Mouse (Mus musculus): ENCODE results near the gene Kiss1. TPM values are rescaled to one million over a fixed set of nuclear protein-coding genes. Genes with fewer than 3 reads are reported as not detected.
A peak's percentile ranks its signal among the peaks of the same experiment; 100 is the strongest.

Kiss1 gene
- polyA plus RNA-seq, 1 experiment from 2014 or later = not detected

DNA sequence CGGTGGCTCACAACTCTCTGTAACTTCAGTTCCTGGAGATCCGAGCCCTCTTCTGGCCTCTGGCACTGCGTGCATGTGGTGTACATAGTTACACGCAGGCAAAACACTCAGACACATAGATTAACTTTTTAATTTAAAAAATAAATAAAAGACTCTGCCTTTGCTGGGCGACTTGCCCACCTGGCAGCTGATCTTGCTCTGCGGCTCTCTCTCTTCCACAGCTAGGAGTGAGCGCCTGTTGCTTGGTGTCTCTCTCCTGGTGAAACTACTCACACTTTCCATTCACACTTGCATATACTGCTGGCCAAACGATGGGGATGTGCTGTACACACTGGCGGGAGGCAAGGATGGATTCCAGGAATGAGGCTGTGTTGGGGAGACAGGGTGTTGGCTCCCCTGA, 24.9 kb downstream of the Kiss1 start:
- no peak overlapping the region for H3K27ac ChIP-seq (ENCODE audit: low read depth, low read length)
- 86% methylated on average over 9 of the region's 9 CpGs for WGBS
- H3K4me3 ChIP-seq (ENCODE audit: low read depth, low read length) = no peak overlapping the region
- H3K36me3 ChIP-seq (ENCODE audit: control insufficient read depth, insufficient read depth, low read length) = no peaks in the 10 kb centered on the region
- no peaks in the 10 kb centered on the region for H3K4me1 ChIP-seq (ENCODE audit: control insufficient read depth, insufficient read depth, low read length)
- H3K27me3 ChIP-seq (replicated peaks; ENCODE audit: control insufficient read depth, insufficient read depth, low read length) = no peaks in the 10 kb centered on the region
- no peaks in the 10 kb centered on the region for H3K9me3 ChIP-seq (replicated peaks; ENCODE audit: control insufficient read depth, low read length)
- DNase-seq (ENCODE audit: low spot score) (no peak), ATAC-seq (no peak)
- H3K9ac ChIP-seq (ENCODE audit: low read length) = no peak overlapping the region
- H3K4me2 ChIP-seq (ENCODE audit: low read length) = no peak overlapping the region

DNA sequence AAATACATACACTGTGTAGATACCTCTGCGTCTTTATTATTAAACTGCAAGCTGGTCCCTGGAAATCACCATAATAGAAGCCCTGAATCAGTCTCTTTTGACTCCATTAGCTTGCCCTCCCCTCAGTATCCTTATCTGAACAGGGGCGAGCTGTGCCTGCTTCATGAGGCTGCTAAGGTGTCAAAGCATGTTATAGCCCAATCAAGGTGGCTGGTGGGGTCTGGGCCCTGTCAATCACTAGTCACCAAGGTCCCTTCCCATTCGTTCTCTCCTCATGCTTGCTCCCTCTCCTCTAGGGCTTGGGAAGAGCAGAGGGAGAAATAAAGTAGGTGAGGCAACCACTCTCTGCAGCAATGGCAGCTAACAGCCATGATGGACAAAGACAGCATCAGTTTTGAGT, 25.6 kb downstream of the Kiss1 start:
- H3K9ac ChIP-seq (ENCODE audit: low read length) = no peak overlapping the region
- ATAC-seq (no peak), DNase-seq (ENCODE audit: low spot score) (no peak)
- WGBS = 73% methylated on average over 3 of the region's 3 CpGs
- no peak overlapping the region for H3K4me3 ChIP-seq (ENCODE audit: low read depth, low read length)
- no peaks in the 10 kb centered on the region for H3K9me3 ChIP-seq (replicated peaks; ENCODE audit: control insufficient read depth, low read length)
- H3K4me2 ChIP-seq (ENCODE audit: low read length) = no peak overlapping the region
- no peaks in the 10 kb centered on the region for H3K4me1 ChIP-seq (ENCODE audit: control insufficient read depth, insufficient read depth, low read length)
- H3K27ac ChIP-seq (ENCODE audit: low read depth, low read length) = no peak overlapping the region
- no peaks in the 10 kb centered on the region for H3K36me3 ChIP-seq (ENCODE audit: control insufficient read depth, insufficient read depth, low read length)
- H3K27me3 ChIP-seq (replicated peaks; ENCODE audit: control insufficient read depth, insufficient read depth, low read length) = no peaks in the 10 kb centered on the region

DNA sequence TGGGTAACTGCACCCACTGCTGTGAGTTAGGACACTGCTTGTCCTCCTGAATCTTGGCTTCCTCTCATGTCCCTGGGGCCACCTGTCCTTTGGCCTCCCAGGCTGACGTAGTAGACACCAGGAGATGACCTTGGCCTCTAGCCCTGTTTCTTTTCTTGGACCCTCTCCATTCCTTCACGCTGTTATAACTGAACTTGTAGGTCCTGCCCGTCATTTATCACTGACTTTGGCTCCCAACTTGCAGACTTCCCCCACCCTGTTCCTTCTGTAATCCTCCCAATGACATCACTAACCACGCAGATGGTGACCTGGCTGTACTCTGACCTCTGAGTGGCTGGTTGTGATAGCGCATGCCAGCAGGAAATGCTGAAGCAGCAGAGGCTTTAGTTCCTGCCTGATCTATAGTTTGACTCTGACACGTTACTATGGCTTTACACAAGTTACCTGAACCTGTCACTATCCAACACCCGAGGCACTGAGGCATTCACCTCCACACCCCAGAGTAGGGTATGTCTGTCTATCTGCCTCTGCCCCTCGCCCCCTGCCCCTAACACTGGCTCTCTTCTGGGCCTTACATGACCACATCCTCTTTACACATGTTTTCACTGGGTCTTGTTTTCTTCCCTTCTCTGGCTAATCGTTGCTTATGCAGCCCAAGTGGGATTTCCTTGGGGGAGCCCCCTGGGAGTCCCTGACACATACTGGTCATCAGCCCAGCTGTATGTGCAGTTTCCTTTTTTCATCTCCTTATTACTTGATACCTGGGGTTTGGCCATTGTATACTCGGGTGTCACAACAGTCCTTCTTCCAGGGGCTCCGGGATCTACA, 26.2 kb downstream of the Kiss1 start:
- Histone ChIP-seq H3K4me3 (ENCODE audit: low read depth, low read length) (no peak overlapping the region), H3K27me3 (replicated peaks; ENCODE audit: control insufficient read depth, insufficient read depth, low read length) (no peaks in the 10 kb centered on the region), H3K4me1 (ENCODE audit: control insufficient read depth, insufficient read depth, low read length) (no peaks in the 10 kb centered on the region), H3K9me3 (replicated peaks; ENCODE audit: control insufficient read depth, low read length) (no peaks in the 10 kb centered on the region), H3K27ac (ENCODE audit: low read depth, low read length) (no peak overlapping the region), H3K9ac (ENCODE audit: low read length) (no peak overlapping the region), H3K36me3 (ENCODE audit: control insufficient read depth, insufficient read depth, low read length) (no peaks in the 10 kb centered on the region), H3K4me2 (ENCODE audit: low read length) (no peak overlapping the region)
- ATAC-seq = no peak
- 84% methylated on average over 11 of the region's 11 CpGs for whole genome bisulfite sequencing
- no peak for DNase-seq (ENCODE audit: low spot score)

DNA sequence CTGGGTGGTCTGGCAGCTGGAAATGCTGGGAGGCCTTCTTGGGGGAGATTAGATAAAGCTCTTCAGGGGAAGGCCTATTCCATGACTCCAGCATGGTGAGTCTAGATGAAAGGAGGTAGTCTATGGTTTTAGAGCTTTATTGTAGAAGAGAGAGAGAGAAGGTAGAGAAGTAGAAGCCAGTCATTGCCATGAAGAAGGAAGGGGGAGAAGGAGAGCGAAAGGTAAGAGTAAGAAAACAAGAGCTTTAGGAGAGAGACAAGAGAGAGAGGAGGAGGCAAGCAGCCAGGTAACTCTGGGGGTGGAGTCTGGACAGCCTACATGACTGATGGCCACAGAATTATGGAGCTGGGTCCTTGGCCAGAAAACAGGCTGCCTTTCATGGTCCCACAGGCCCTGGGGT, 28.5 kb downstream of the Kiss1 start, which contains the start of gene Ren1:
TSS of gene Ren1 (plus strand) at position 301 of the 400 bp plus-strand sequence.
- 88% methylated on average over 1 of the region's 1 CpGs for WGBS
- H3K27ac ChIP-seq (ENCODE audit: low read depth, low read length) = no peak within 1 kb of the TSS

DNA sequence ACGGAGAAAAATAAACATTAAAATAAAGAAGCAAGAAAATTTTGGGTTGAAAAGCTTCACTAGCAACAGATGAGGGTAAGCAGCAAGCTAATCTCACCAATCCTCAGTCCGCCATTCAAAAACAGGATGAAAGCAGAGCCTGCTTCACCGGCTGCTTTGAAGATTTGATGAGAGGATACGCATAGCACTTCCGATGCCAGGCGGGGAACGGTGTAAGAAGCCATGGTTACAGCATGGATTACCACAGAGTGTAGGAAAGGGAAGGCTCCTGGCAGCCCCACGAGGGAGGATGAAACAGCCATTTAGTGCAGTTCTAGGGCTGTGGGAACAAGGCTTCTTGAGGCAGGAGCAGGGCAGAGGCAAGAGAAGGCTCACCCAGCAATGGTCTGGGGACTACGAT, 30.1 kb downstream of the Kiss1 start:
- H3K4me3 ChIP-seq (ENCODE audit: low read depth, low read length) = no peak overlapping the region
- ATAC-seq = no peak
- peak; percentile 52 for DNase-seq (ENCODE audit: low spot score)
- H3K36me3 ChIP-seq (ENCODE audit: control insufficient read depth, insufficient read depth, low read length) = no peaks in the 10 kb centered on the region
- no peak overlapping the region for H3K9ac ChIP-seq (ENCODE audit: low read length)
- H3K4me1 ChIP-seq (ENCODE audit: control insufficient read depth, insufficient read depth, low read length) = no peaks in the 10 kb centered on the region
- H3K27ac ChIP-seq (ENCODE audit: low read depth, low read length) = no peak overlapping the region
- H3K4me2 ChIP-seq (ENCODE audit: low read length) = no peak overlapping the region
- H3K9me3 ChIP-seq (replicated peaks; ENCODE audit: control insufficient read depth, low read length) = no peaks in the 10 kb centered on the region
- WGBS = 58% methylated on average over 9 of the region's 9 CpGs
- H3K27me3 ChIP-seq (replicated peaks; ENCODE audit: control insufficient read depth, insufficient read depth, low read length) = no peaks in the 10 kb centered on the region

More for the DNA sequence above, 28.5 kb downstream of the Kiss1 start, which contains the start of gene Ren1:
- H3K4me2 ChIP-seq (ENCODE audit: low read length) = no peak within 1 kb of the TSS
- no peaks in the 10 kb centered on the region for H3K4me1 ChIP-seq (ENCODE audit: control insufficient read depth, insufficient read depth, low read length)
- no peak within 1 kb of the TSS for H3K9ac ChIP-seq (ENCODE audit: low read length)
- no peaks in the 10 kb centered on the region for H3K27me3 ChIP-seq (replicated peaks; ENCODE audit: control insufficient read depth, insufficient read depth, low read length)
- no peaks in the 10 kb centered on the region for H3K9me3 ChIP-seq (replicated peaks; ENCODE audit: control insufficient read depth, low read length)
- H3K4me3 ChIP-seq (ENCODE audit: low read depth, low read length) = no peak within 1 kb of the TSS
- no peaks in the 10 kb centered on the region for H3K36me3 ChIP-seq (ENCODE audit: control insufficient read depth, insufficient read depth, low read length)
- DNase-seq (ENCODE audit: low spot score) (no peak), ATAC-seq (no peak)

DNA sequence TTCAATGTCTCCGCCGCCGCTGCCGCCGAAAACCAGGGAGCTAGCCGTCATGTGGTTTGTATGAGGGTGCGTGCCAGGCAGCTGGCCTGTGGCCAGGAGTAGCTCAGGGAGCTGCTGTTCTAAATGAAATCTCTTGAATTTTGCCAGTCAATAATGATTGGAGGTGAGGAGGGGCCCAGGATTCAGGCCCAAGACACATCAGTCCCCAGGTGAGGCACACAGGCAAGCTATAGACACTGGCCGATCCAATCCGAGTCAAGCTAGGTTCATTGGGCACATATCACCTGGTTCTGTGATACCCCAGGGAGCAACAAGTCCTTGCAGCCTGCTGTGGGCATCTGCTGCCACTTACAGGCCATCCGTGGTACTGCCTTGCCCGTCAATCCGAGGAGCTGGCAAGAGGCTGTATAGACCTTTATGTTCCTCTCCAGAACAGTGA, 31.7 kb downstream of the Kiss1 start:
- 0 out of 2 replicates have a peak overlapping the region, but pooled peaks have one; percentile 5 for H3K4me2 ChIP-seq (ENCODE audit: low read length)
- peak; percentile 75 for ATAC-seq
- H3K9ac ChIP-seq (ENCODE audit: low read length) = no peak overlapping the region
- peak; percentile 82 for DNase-seq (ENCODE audit: low spot score)
- H3K27me3 ChIP-seq (replicated peaks; ENCODE audit: control insufficient read depth, insufficient read depth, low read length) = no peaks in the 10 kb centered on the region
- no peaks in the 10 kb centered on the region for H3K9me3 ChIP-seq (replicated peaks; ENCODE audit: control insufficient read depth, low read length)
- no peaks in the 10 kb centered on the region for H3K4me1 ChIP-seq (ENCODE audit: control insufficient read depth, insufficient read depth, low read length)
- H3K27ac ChIP-seq (ENCODE audit: low read depth, low read length) = no peak overlapping the region
- H3K36me3 ChIP-seq (ENCODE audit: control insufficient read depth, insufficient read depth, low read length) = no peaks in the 10 kb centered on the region
- no peak overlapping the region for H3K4me3 ChIP-seq (ENCODE audit: low read depth, low read length)
- WGBS = 23% methylated on average over 12 of the region's 12 CpGs

DNA sequence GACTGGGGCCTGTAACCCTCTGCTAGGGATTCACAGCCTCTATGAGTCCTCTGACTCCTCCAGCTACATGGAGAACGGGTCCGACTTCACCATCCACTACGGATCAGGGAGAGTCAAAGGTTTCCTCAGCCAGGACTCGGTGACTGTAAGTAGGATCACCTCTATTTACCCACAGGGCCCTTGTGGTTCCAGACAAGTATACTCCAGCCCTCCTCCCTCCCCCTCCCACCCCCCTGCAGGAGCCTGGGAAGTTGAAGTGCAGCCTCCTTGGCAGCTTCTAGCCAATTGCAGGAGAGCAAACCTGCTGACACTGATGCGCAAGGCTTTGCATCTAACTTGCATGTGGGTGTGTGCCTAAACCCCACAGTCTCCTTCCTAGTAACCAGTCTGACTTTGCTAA, 33.8 kb downstream of the Kiss1 start:
- 58% methylated on average over 5 of the region's 5 CpGs for WGBS
- Histone ChIP-seq H3K9ac (ENCODE audit: low read length) (no peak overlapping the region), H3K4me1 (ENCODE audit: control insufficient read depth, insufficient read depth, low read length) (no peaks in the 10 kb centered on the region), H3K27me3 (replicated peaks; ENCODE audit: control insufficient read depth, insufficient read depth, low read length) (no peaks in the 10 kb centered on the region), H3K4me3 (ENCODE audit: low read depth, low read length) (no peak overlapping the region), H3K36me3 (ENCODE audit: control insufficient read depth, insufficient read depth, low read length) (no peaks in the 10 kb centered on the region), H3K27ac (ENCODE audit: low read depth, low read length) (no peak overlapping the region), H3K9me3 (replicated peaks; ENCODE audit: control insufficient read depth, low read length) (no peaks in the 10 kb centered on the region), H3K4me2 (ENCODE audit: low read length) (no peak overlapping the region)
- ATAC-seq (no peak), DNase-seq (ENCODE audit: low spot score) (no peak)

DNA sequence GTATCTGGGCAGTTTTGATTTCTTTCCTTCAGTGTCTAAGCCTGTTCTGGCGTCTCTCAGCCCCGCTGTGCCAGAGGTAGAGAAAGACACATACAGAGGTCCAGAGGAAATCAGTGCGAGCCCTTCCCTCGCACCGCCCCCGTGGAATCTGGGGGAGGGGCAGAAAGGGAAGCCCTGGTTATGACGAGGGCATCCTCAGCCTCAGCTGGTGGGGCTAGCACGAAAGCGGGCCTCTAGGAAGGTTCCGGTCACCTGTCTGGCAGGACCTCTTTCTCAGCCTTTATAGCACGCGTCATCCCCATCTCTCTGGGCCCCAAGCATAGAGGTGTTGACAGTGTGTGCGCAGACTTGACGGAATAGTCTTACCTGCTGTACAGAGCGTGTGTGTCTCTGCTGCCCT, 34.2 kb downstream of the Kiss1 start:
- no peaks in the 10 kb centered on the region for H3K4me1 ChIP-seq (ENCODE audit: control insufficient read depth, insufficient read depth, low read length)
- H3K9ac ChIP-seq (ENCODE audit: low read length) = no peak overlapping the region
- no peaks in the 10 kb centered on the region for H3K27me3 ChIP-seq (replicated peaks; ENCODE audit: control insufficient read depth, insufficient read depth, low read length)
- no peaks in the 10 kb centered on the region for H3K9me3 ChIP-seq (replicated peaks; ENCODE audit: control insufficient read depth, low read length)
- ATAC-seq (no peak), DNase-seq (ENCODE audit: low spot score) (no peak)
- WGBS = 64% methylated on average over 15 of the region's 15 CpGs
- H3K4me3 ChIP-seq (ENCODE audit: low read depth, low read length) = no peak overlapping the region
- no peak overlapping the region for H3K27ac ChIP-seq (ENCODE audit: low read depth, low read length)
- no peaks in the 10 kb centered on the region for H3K36me3 ChIP-seq (ENCODE audit: control insufficient read depth, insufficient read depth, low read length)
- no peak overlapping the region for H3K4me2 ChIP-seq (ENCODE audit: low read length)

DNA sequence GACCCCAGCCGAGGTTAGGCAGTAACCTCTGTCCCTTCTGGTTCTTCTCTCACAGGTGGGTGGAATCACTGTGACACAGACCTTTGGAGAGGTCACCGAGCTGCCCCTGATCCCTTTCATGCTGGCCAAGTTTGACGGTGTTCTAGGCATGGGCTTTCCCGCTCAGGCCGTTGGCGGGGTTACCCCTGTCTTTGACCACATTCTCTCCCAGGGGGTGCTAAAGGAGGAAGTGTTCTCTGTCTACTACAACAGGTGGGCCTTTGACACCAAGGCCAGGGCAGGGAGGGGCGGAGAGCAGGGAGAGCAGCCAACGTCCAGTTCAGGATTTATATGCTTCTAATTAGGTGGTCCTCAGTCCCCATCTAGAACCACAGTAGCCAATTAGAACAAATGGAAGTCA, 34.7 kb downstream of the Kiss1 start:
- no peak overlapping the region for H3K4me2 ChIP-seq (ENCODE audit: low read length)
- no peak overlapping the region for H3K9ac ChIP-seq (ENCODE audit: low read length)
- no peak for ATAC-seq
- 74% methylated on average over 8 of the region's 8 CpGs for WGBS
- H3K36me3 ChIP-seq (ENCODE audit: control insufficient read depth, insufficient read depth, low read length) = no peaks in the 10 kb centered on the region
- no peak overlapping the region for H3K27ac ChIP-seq (ENCODE audit: low read depth, low read length)
- H3K4me3 ChIP-seq (ENCODE audit: low read depth, low read length) = no peak overlapping the region
- no peak for DNase-seq (ENCODE audit: low spot score)
- no peaks in the 10 kb centered on the region for H3K4me1 ChIP-seq (ENCODE audit: control insufficient read depth, insufficient read depth, low read length)
- H3K9me3 ChIP-seq (replicated peaks; ENCODE audit: control insufficient read depth, low read length) = no peaks in the 10 kb centered on the region
- H3K27me3 ChIP-seq (replicated peaks; ENCODE audit: control insufficient read depth, insufficient read depth, low read length) = no peaks in the 10 kb centered on the region

All from forebrain, embryonic 14.5 days (tissue).